Mouse (Mus musculus) embryonic facial prominence, embryonic 14.5 days (tissue): Measurements from ENCODE around the gene Txlnb. TPM values are rescaled to one million over a fixed set of nuclear protein-coding genes. Genes with fewer than 3 reads are reported as not detected.

Experiments used
- ATAC-seq: fragments of 200-750 bp; cut with Nextera tagmentation; 2 replicates; pipeline ENCODE4 v1.8.0; 2017; ENCODE audit warnings: low read depth, moderate number of reproducible peaks, moderate TSS enrichment
- DNase-seq: peaks from one replicate; pipeline ENCODE4 v3.0.0-alpha.2; 2015; ENCODE audit warnings: low spot score
- H3K27ac ChIP-seq: fragments of 300-500 bp; sonication (generic); replicated peaks from 2 replicates; pipeline ENCODE4 v1.5.1; 2014; ENCODE audit warnings: low read depth, mild to moderate bottlenecking, low read length, moderate library complexity
- H3K27me3 ChIP-seq: fragments of 300-500 bp; sonication (generic); replicated peaks from 2 replicates; pipeline ENCODE4 v1.6.1; 2014; ENCODE audit warnings: low read length; ENCODE audit not compliant: control insufficient read depth, insufficient read depth
- H3K36me3 ChIP-seq: fragments of 300-500 bp; sonication (generic); 2 replicates; pipeline ENCODE4 v1.6.1; 2014; ENCODE audit warnings: low read length, mixed read lengths; ENCODE audit not compliant: control insufficient read depth, insufficient read depth
- H3K4me1 ChIP-seq: fragments of 300-500 bp; sonication (generic); 2 replicates; pipeline ENCODE4 v1.6.1; 2014; ENCODE audit warnings: antibody characterized with exemption, low read length; ENCODE audit not compliant: control insufficient read depth, insufficient read depth
- H3K4me2 ChIP-seq: fragments of 300-500 bp; sonication (generic); 2 replicates; pipeline ENCODE4 v1.6.1; 2014; ENCODE audit warnings: low read depth, mild to moderate bottlenecking, low read length, moderate library complexity, mixed read lengths
- H3K4me3 ChIP-seq: fragments of 300-500 bp; sonication (generic); 2 replicates; pipeline ENCODE4 v1.5.1; 2014; ENCODE audit warnings: low read depth, mild to moderate bottlenecking, low read length
- H3K9ac ChIP-seq: fragments of 300-500 bp; sonication (generic); 2 replicates; pipeline ENCODE4 v1.6.1; 2014; ENCODE audit warnings: low read depth, mild to moderate bottlenecking, low read length, moderate library complexity, mixed read lengths
- H3K9me3 ChIP-seq: fragments of 300-500 bp; sonication (generic); 2 replicates; pipeline ENCODE4 v1.6.1; 2016; ENCODE audit warnings: low read length; ENCODE audit not compliant: control insufficient read depth
- WGBS: fragments of 180-500 bp; shearing (Covaris S2); extraction: QIAGEN DNeasy Blood & Tissue Kit; methylation state at CpG from one replicate; pipeline ENCODE4 v1.1.7; 2014; 5-methylcytosine and 5-hydroxymethylcytosine counted together
- polyA plus RNA-seq: library from polyadenylated mRNA; unstranded; fragments of >200 nt; fragmentation: Nextera tagmentation; extraction: Ambion mirVana; gene quantifications from 2 replicates; pipeline ENCODE4 v1.2.1, GENCODE M21; 2014

Txlnb gene
- polyA plus RNA-seq, 1 experiment from 2014 or later, result 8.2 TPM

GRCm38 (mm10) chr10:17835031-17835430 lies 39.0 kb downstream of the Txlnb start:
- Histone ChIP-seq H3K9ac (no peak overlapping the region), H3K27ac (no peak overlapping the region), H3K4me2 (no peak overlapping the region), H3K9me3 (no peaks in the 10 kb centered on the region), H3K27me3 (no peaks in the 10 kb centered on the region), H3K4me3 (no peak overlapping the region), H3K4me1 (no peaks in the 10 kb centered on the region), H3K36me3 (no peaks in the 10 kb centered on the region)
- ATAC-seq (no peak), DNase-seq (no peak)
- 87% methylated on average over 6 of the region's 6 CpGs for WGBS

GRCm38 (mm10) chr10:17836275-17836674 lies 40.2 kb downstream of the Txlnb start:
- no peak overlapping the region for H3K27ac ChIP-seq
- H3K4me1 ChIP-seq, result no peaks in the 10 kb centered on the region
- H3K9me3 ChIP-seq, result no peaks in the 10 kb centered on the region
- H3K36me3 ChIP-seq, result no peaks in the 10 kb centered on the region
- no peak overlapping the region for H3K4me3 ChIP-seq
- 96% methylated on average over 1 of the region's 1 CpGs for WGBS
- H3K9ac ChIP-seq, result no peak overlapping the region
- no peak for ATAC-seq
- H3K4me2 ChIP-seq, result no peak overlapping the region
- no peaks in the 10 kb centered on the region for H3K27me3 ChIP-seq
- DNase-seq, result no peak

- H3K9me3 ChIP-seq, result 0 out of 2 replicates have a peak, but pooled peaks cover 4% of the 10 kb centered on the region
- H3K4me1 ChIP-seq, result peaks cover 9% of the 10 kb centered on the region; the same call in 1 of the 2 replicates
- H3K4me3 ChIP-seq, result no peak overlapping the region
- H3K27me3 ChIP-seq, result no peaks in the 10 kb centered on the region
- H3K9ac ChIP-seq, result no peak overlapping the region
- DNase-seq, result no peak
- ATAC-seq, result no peak
- H3K27ac ChIP-seq, result no peak overlapping the region
- H3K36me3 ChIP-seq, result no peaks in the 10 kb centered on the region
- no peak overlapping the region for H3K4me2 ChIP-seq
- 78% methylated on average over 3 of the region's 3 CpGs for WGBS
These were observed 46.0 kb downstream of the Txlnb start for GRCm38 (mm10) chr10:17842030-17842429.

GRCm38 (mm10) chr10:17844781-17845537 lies 48.9 kb downstream of the Txlnb start:
- DNase-seq, result peak; percentile 38
- H3K9ac ChIP-seq, result no peak overlapping the region
- H3K4me1 ChIP-seq, result peaks cover 9% of the 10 kb centered on the region; the same call in 1 of the 2 replicates
- 0 out of 2 replicates have a peak, but pooled peaks cover 4% of the 10 kb centered on the region for H3K9me3 ChIP-seq
- no peak for ATAC-seq
- no peak overlapping the region for H3K27ac ChIP-seq
- 40% methylated on average over 4 of the region's 4 CpGs for WGBS
- no peak overlapping the region for H3K4me2 ChIP-seq
- H3K4me3 ChIP-seq, result no peak overlapping the region
- no peaks in the 10 kb centered on the region for H3K36me3 ChIP-seq
- H3K27me3 ChIP-seq, result no peaks in the 10 kb centered on the region

- Histone ChIP-seq H3K9me3 (no peaks in the 10 kb centered on the region), H3K9ac (no peak overlapping the region), H3K4me1 (no peaks in the 10 kb centered on the region), H3K4me3 (no peak overlapping the region), H3K36me3 (no peaks in the 10 kb centered on the region), H3K27ac (no peak overlapping the region), H3K4me2 (no peak overlapping the region), H3K27me3 (no peaks in the 10 kb centered on the region)
- DNase-seq (no peak), ATAC-seq (no peak)
- WGBS, result 90% methylated on average over 9 of the region's 9 CpGs
These were observed 61.7 kb downstream of the Txlnb start for GRCm38 (mm10) chr10:17857647-17858261.

GRCm38 (mm10) chr10:17860701-17861480 lies 64.9 kb downstream of the Txlnb start:
- WGBS, result 69% methylated on average over 6 of the region's 6 CpGs
- ATAC-seq (no peak), DNase-seq (no peak)
- no peak overlapping the region for H3K9ac ChIP-seq
- no peak overlapping the region for H3K27ac ChIP-seq
- H3K4me2 ChIP-seq, result no peak overlapping the region
- H3K4me1 ChIP-seq, result no peaks in the 10 kb centered on the region
- no peaks in the 10 kb centered on the region for H3K36me3 ChIP-seq
- H3K4me3 ChIP-seq, result no peak overlapping the region
- H3K27me3 ChIP-seq, result no peaks in the 10 kb centered on the region
- H3K9me3 ChIP-seq, result 0 out of 2 replicates have a peak, but pooled peaks cover 5% of the 10 kb centered on the region

GRCm38 (mm10) chr10:17869822-17870662 lies 74.0 kb downstream of the Txlnb start:
- ATAC-seq (peak; percentile 94), DNase-seq (peak; percentile 91)
- no peaks in the 10 kb centered on the region for H3K27me3 ChIP-seq
- H3K9ac ChIP-seq, result no peak overlapping the region
- H3K9me3 ChIP-seq, result 0 out of 2 replicates have a peak, but pooled peaks cover 4% of the 10 kb centered on the region
- no peaks in the 10 kb centered on the region for H3K36me3 ChIP-seq
- H3K4me1 ChIP-seq, result no peaks in the 10 kb centered on the region
- WGBS, result 24% methylated on average over 5 of the region's 5 CpGs
- no peak overlapping the region for H3K27ac ChIP-seq
- H3K4me2 ChIP-seq, result no peak overlapping the region
- no peak overlapping the region for H3K4me3 ChIP-seq
